Mouse (Mus musculus) G1E (cell line): Measurements from ENCODE around the gene Tktl2.

Experiments used
- CTCF ChIP-seq: IDR thresholded peaks from 2 replicates; pipeline ENCODE4 v1.5.1; 2012; ENCODE audit warnings: low read depth, low read length, inconsistent platforms, mixed read lengths
- GATA2 ChIP-seq: IDR thresholded peaks from 2 replicates; pipeline ENCODE4 v1.6.1; 2012; ENCODE audit warnings: low read depth, low read length, inconsistent platforms, borderline replicate concordance

GRCm38 (mm10) chr8:66494496-66494895, 17.1 kb upstream of the Tktl2 start:
- TF ChIP-seq CTCF (no peak), GATA2 (no peak)
